Mouse (Mus musculus) forebrain, embryonic 16.5 days (tissue): Measurements from ENCODE around the gene Eno1. TPM values are rescaled to one million over a fixed set of nuclear protein-coding genes. Genes with fewer than 3 reads are reported as not detected.

Experiments
- ATAC-seq: fragments of 200-750 bp; cut with Nextera tagmentation; 2 replicates; pipeline ENCODE4 v1.8.0; 2017; ENCODE audit warnings: mild to moderate bottlenecking, moderate library complexity
- H3K27ac ChIP-seq: fragments of 300-500 bp; sonication (generic); 2 replicates; pipeline ENCODE4 v1.5.1; 2014; ENCODE audit warnings: low read length, control low read depth
- H3K27me3 ChIP-seq: fragments of 300-500 bp; sonication (generic); replicated peaks from 2 replicates; pipeline ENCODE4 v1.6.1; 2014; ENCODE audit warnings: low read length; ENCODE audit not compliant: control insufficient read depth, insufficient read depth
- H3K36me3 ChIP-seq: fragments of 300-500 bp; sonication (generic); 2 replicates; pipeline ENCODE4 v1.6.1; 2014; ENCODE audit not compliant: control insufficient read depth, insufficient read depth
- H3K4me1 ChIP-seq: fragments of 300-500 bp; sonication (generic); replicated peaks from 2 replicates; pipeline ENCODE4 v1.6.1; 2014; ENCODE audit warnings: low read length; ENCODE audit not compliant: control insufficient read depth, insufficient read depth
- H3K4me2 ChIP-seq: fragments of 300-500 bp; sonication (generic); 2 replicates; pipeline ENCODE4 v1.6.1; 2014; ENCODE audit warnings: mild to moderate bottlenecking, low read length, control low read depth
- H3K4me3 ChIP-seq: fragments of 300-500 bp; sonication (generic); replicated peaks from 2 replicates; pipeline ENCODE4 v1.5.1; 2014; ENCODE audit warnings: mild to moderate bottlenecking, low read length, control low read depth
- H3K9ac ChIP-seq: fragments of 300-500 bp; sonication (generic); replicated peaks from 2 replicates; pipeline ENCODE4 v1.6.1; 2014; ENCODE audit warnings: low read depth, low read length, control low read depth
- H3K9me3 ChIP-seq: fragments of 300-500 bp; sonication (generic); 2 replicates; pipeline ENCODE4 v1.6.1; 2016; ENCODE audit warnings: low read length; ENCODE audit not compliant: control insufficient read depth
- WGBS: fragments of 180-500 bp; shearing (Covaris S2); extraction: QIAGEN DNeasy Blood & Tissue Kit; methylation state at CpG from one replicate; pipeline ENCODE4 v1.1.7; 2014; 5-methylcytosine and 5-hydroxymethylcytosine counted together
- polyA plus RNA-seq: library from polyadenylated mRNA; unstranded; fragments of >200 nt; fragmentation: Nextera tagmentation; extraction: Ambion mirVana; gene quantifications from 2 replicates; pipeline ENCODE4 v1.2.1, GENCODE M21; 2015

Gene Eno1
- polyA plus RNA-seq, 1 experiment from 2014 or later: 979 TPM

DNA sequence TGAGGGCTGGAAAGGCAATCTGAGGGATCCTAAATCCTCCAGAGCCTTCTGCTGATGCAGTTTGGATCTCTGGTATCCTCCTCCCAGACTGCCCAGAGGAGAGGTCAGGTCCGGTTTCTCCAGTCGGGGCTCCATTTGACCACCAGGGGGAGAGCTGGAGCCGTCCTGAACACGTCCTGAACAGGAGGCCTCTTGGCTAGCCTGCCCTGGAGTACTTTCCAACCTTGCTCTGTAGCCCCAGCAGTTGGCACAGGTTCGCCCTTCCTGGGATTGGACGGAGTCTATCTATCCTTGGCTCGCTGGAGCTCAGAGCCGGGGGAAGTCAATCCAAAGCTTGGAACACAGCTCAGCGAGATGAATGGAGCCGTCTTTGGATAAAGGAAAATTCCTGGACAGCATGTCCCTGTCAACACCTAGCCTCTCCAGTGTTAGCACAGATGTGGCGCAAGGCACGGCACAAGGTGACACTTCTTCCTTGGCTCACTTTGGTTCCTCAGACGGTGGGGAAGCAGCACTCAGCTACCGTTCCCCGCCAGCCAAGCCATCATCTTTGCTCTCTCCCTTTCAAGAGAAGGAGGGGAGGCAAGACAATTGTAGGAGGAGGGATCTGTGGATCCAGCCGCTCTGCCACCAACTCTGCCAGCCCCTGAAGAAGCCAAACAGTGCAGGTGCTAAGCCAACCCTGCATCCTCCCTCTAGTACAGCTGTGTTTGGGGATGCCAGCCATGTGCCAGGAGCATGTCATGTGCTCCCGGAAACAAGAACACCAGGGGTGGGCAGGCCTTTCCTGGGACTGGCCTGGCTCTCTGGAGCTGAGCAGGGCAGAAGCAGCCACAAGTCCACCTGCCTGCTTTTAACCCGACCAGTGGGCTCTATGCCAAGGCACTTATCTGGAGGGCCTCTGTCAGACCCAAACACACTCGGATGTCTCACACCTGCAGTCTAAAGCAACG, 21.0 kb downstream of the Eno1 start:
- H3K4me2 ChIP-seq: 0 out of 2 replicates have a peak overlapping the region, but pooled peaks have one; percentile 10
- H3K36me3 ChIP-seq: no peaks in the 10 kb centered on the region
- 32% methylated on average over 20 of the region's 20 CpGs for WGBS
- peak overlapping the region; percentile 9 for H3K27ac ChIP-seq
- H3K4me3 ChIP-seq: no peak overlapping the region
- no peaks in the 10 kb centered on the region for H3K27me3 ChIP-seq
- H3K9me3 ChIP-seq: no peaks in the 10 kb centered on the region
- 0 out of 2 replicates have a peak overlapping the region, but pooled peaks have one; percentile 18 for H3K9ac ChIP-seq
- peak; percentile 74 for ATAC-seq
- H3K4me1 ChIP-seq: peaks cover 18% of the 10 kb centered on the region

DNA sequence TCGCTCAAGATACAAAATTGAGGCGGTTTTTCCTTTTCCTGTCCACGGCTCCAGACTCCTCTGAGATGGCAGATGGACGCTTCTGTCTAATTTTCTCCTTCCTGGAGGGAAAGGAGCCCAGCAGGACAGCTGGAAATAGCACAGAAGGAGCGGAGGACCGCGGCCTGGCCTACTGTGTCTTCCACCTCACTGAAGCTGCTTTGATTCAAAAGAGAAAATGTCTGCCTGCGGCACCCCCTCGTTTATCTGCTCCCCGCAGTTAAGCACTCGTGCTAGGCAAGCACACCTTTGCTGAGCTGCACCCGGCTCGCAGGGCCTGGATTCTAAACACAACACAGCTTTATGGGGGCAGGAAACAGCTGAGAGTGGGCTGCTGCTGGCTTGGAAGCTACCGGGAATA, 21.9 kb downstream of the Eno1 start:
- WGBS: 34% methylated on average over 14 of the region's 14 CpGs
- no peak for ATAC-seq
- H3K4me2 ChIP-seq: no peak overlapping the region

DNA sequence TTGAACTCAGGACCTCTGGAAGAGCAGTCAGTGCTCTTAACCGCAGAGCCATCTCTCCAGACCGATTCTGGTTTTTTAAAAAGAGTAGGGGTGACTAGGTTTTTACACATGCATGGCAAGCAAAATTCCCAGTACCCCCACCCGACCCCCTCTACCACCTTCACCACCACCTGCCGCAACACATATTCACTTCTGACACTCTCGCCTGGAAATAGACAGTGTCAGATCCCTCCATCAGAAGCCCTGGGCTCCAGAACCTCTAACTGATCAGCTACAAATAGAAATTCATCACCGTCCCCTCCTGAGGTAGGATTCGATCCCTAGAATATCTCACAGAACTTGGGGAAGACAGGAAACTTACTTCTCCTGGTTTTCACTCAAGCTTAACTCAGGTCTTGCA, 23.1 kb downstream of the Eno1 start:
- no peaks in the 10 kb centered on the region for H3K27me3 ChIP-seq
- no peak overlapping the region for H3K9ac ChIP-seq
- no peaks in the 10 kb centered on the region for H3K36me3 ChIP-seq
- no peak for ATAC-seq
- no peak overlapping the region for H3K4me2 ChIP-seq
- H3K4me3 ChIP-seq: no peak overlapping the region
- 93% methylated on average over 7 of the region's 7 CpGs for WGBS
- no peak overlapping the region for H3K27ac ChIP-seq
- H3K4me1 ChIP-seq: peaks cover 18% of the 10 kb centered on the region
- no peaks in the 10 kb centered on the region for H3K9me3 ChIP-seq

More for the DNA sequence above, 21.9 kb downstream of the Eno1 start:
- Histone ChIP-seq H3K4me1 (peaks cover 18% of the 10 kb centered on the region), H3K4me3 (no peak overlapping the region), H3K9me3 (no peaks in the 10 kb centered on the region), H3K9ac (0 out of 2 replicates have a peak overlapping the region, but pooled peaks have one; percentile 18), H3K36me3 (no peaks in the 10 kb centered on the region), H3K27ac (peak overlapping the region; percentile 9), H3K27me3 (no peaks in the 10 kb centered on the region)

DNA sequence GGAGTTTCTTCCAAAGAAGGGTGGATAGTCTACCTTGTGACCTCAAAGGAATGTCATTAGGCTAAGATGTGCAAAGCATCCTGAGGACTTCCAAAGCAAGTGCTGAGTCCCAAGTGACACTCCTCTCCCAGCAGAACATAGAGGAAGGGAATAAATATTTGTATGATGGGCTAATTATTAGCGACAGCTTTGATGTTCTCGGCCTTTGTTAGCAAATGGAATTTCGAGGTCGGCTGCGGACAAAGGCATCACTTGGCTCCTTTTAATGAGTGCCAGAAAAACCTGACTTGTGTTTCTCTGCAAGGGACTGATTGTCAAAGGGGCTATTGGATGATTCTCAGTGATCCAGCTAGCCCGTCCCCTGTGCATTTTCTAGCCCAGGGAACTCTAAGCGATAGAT, 23.6 kb downstream of the Eno1 start:
- H3K27ac ChIP-seq: no peak overlapping the region
- H3K4me1 ChIP-seq: peaks cover 18% of the 10 kb centered on the region
- H3K4me2 ChIP-seq: no peak overlapping the region
- H3K9ac ChIP-seq: no peak overlapping the region
- H3K9me3 ChIP-seq: no peaks in the 10 kb centered on the region
- no peaks in the 10 kb centered on the region for H3K36me3 ChIP-seq
- 28% methylated on average over 7 of the region's 7 CpGs for WGBS
- ATAC-seq: no peak
- H3K4me3 ChIP-seq: no peak overlapping the region
- no peaks in the 10 kb centered on the region for H3K27me3 ChIP-seq

DNA sequence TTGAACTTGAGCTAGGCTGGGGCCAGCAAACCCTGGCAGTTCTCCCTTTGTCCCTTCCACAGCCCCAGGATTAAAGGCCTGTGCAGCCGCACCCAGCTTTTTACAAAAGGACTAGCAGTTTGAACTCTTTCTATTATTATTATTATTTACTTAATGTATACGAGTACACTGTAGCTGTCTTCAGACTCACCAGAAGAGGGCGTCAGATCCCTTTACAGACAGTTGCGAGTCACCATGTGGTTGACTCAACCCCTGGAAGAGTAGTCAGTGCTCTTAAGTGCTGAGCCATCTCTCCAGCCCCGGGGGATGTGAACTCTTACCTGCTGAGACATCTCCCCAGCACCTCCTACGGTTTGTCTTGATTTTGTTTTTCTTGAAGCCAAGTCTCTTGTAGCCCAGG, 24.2 kb downstream of the Eno1 start:
- no peak overlapping the region for H3K9ac ChIP-seq
- H3K4me3 ChIP-seq: no peak overlapping the region
- H3K27me3 ChIP-seq: no peaks in the 10 kb centered on the region
- no peak for ATAC-seq
- no peaks in the 10 kb centered on the region for H3K36me3 ChIP-seq
- no peak overlapping the region for H3K27ac ChIP-seq
- H3K9me3 ChIP-seq: no peaks in the 10 kb centered on the region
- H3K4me2 ChIP-seq: no peak overlapping the region
- 21% methylated on average over 6 of the region's 6 CpGs for WGBS
- H3K4me1 ChIP-seq: peaks cover 18% of the 10 kb centered on the region

DNA sequence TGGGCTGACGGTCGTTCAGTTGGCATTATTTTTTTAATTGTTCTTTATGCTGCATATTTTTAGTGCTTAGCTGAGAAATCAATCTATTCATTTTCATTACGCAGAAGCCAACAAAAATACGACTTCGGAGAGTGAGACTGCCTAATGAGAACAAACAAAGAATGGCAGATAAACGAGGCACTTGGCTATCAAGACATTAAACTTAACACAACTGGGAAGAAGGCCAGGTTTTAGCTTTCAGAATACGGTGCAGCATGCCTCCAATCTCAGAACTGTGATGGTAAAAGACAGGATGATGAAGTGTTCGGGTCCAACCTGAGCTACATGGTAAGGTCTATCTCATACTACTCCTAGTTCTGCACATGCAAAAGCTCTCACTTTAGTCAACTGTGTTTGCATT, 25.8 kb downstream of the Eno1 start:
- H3K9ac ChIP-seq: no peak overlapping the region
- H3K27ac ChIP-seq: no peak overlapping the region
- WGBS: 40% methylated on average over 8 of the region's 8 CpGs

DNA sequence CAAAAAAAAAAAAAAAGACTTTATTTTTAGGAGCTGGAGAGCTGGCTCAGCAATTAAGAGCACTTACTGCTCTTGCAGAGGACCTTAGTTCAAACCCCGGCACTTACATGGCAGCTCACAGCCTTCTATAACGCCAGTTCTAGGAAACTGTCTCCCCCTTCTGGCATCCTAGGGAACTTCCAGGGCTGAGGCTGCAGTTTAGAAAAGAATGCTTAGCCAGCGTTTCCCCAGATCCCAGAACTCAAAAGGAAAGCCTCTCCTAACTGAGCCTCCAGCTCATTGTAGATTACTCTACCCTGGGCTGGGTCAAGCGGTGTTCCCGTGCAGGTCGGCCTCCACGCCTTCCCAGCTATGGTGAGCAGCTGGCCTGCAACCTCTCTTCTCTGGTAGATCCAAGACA, 28.4 kb downstream of the Eno1 start:
- Histone ChIP-seq H3K4me1 (no peaks in the 10 kb centered on the region), H3K9me3 (no peaks in the 10 kb centered on the region), H3K27ac (no peak overlapping the region), H3K9ac (no peak overlapping the region), H3K4me3 (no peak overlapping the region), H3K36me3 (no peaks in the 10 kb centered on the region), H3K4me2 (no peak overlapping the region), H3K27me3 (no peaks in the 10 kb centered on the region)
- 53% methylated on average over 7 of the region's 7 CpGs for WGBS
- ATAC-seq: no peak

More for the DNA sequence above, 25.8 kb downstream of the Eno1 start:
- no peaks in the 10 kb centered on the region for H3K36me3 ChIP-seq
- no peak for ATAC-seq
- no peaks in the 10 kb centered on the region for H3K27me3 ChIP-seq
- no peak overlapping the region for H3K4me2 ChIP-seq
- H3K9me3 ChIP-seq: no peaks in the 10 kb centered on the region
- H3K4me3 ChIP-seq: no peak overlapping the region
- peaks cover 15% of the 10 kb centered on the region for H3K4me1 ChIP-seq

DNA sequence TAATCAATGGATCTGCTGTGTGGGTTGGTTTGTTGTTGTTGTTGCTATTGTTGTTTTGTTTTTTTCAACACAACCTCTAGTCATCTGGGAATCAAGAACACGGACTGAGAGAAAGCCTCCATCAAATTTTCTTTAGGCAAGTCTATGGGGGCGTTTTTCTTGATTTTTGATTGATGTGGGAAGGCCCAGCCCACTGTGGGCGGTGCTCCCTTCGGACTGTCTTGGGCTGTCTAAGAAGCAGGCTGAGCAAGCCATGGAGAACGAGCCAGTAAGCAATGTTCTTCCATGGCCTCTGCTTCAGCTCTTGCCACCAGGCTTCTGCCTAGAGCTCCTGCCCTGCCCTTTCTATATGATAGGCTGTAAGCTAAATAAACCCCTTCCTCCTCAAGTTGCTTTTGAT, 28.9 kb downstream of the Eno1 start:
- no peaks in the 10 kb centered on the region for H3K27me3 ChIP-seq
- no peaks in the 10 kb centered on the region for H3K9me3 ChIP-seq
- no peak overlapping the region for H3K4me3 ChIP-seq
- no peaks in the 10 kb centered on the region for H3K36me3 ChIP-seq
- no peak overlapping the region for H3K4me2 ChIP-seq
- WGBS: 70% methylated on average over 5 of the region's 5 CpGs
- H3K9ac ChIP-seq: no peak overlapping the region
- H3K4me1 ChIP-seq: no peaks in the 10 kb centered on the region
- H3K27ac ChIP-seq: no peak overlapping the region
- ATAC-seq: no peak

DNA sequence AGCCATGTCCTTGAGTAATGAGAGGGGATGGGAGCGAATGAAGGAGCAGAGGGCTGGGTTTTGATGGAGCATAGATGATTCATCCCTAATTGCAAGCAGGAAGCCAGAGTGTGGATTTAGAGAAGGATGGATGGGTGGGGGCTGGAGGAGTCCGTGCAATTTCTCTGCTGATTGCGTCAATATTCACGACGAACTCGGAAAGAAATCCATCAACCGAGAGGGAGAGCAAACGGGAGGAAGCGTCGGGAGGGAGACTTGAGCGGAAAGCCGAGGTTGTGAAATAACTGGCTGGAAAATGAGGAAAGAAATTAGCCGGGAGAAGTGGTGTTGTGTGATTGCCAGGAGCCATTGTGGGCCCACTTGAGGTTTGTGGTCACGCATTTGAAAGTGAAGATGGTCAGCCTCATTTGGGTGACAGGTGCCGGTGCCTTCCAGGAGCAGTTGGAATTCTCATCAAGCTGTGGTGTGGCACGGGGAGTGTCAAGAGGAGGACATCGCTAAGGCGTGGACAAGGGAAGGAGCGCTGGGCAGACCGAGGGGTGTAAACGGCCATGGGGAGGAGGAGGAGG, 30.2 kb downstream of the Eno1 start:
- Histone ChIP-seq H3K36me3 (no peaks in the 10 kb centered on the region), H3K27ac (no peak overlapping the region), H3K9me3 (no peaks in the 10 kb centered on the region), H3K4me2 (no peak overlapping the region), H3K9ac (no peak overlapping the region), H3K4me3 (no peak overlapping the region), H3K27me3 (no peaks in the 10 kb centered on the region), H3K4me1 (no peaks in the 10 kb centered on the region)
- ATAC-seq: no peak
- 78% methylated on average over 21 of the region's 21 CpGs for WGBS
